Mouse (Mus musculus): ENCODE data around the gene Tbxas1.

The Tbxas1 gene

DNA sequence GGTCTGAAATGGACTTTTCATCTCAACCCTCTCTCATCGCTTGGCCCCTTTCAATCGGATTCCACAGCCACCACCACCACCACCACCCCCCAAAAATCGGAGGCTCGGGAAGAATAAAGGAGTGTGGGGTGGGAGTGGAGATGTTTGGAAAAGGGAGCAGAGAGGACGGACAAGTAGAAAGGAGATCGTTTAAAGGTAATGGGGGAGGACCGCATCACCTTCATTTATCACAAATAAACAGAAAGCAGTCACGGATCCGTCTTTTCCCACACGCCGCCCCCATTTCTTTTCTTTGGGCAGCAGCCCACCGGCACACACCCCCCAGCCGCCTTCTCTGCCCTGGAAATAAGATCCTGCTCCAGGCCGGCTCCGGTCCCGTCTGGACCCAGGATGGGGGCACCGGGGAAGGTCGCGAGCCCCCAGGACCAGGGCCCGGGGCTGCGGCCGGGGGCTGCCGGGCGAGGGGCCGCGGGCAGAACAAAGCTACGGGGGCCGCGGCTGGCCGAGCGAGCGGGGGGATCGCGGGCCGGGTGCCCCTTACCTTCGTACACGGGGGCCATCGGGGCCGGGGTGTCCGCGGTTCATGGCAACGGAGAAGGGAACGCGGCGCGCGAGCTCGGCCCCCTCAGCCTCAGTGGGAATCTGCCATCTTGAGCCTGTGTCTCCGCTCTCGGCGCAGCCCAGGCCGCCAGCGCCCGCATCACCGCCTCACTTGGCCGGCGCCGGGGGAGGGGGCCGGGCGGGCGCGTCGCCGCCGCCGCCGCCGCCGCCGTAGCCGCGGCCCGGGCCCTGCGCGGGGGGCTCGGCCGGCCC, at the start of gene Tbxas1:
Gene Tbxas1 (plus strand): TSS at position 147 of the 813 bp plus-strand sequence.
- in situ Hi-C loops (cut with MboI, MseI) = no loop called here

- in situ Hi-C loops (cut with MboI, MseI) = no loop called here
Observed at GRCm38 (mm10) chr6:38825886-38826285, 49.3 kb upstream of the Tbxas1 start.

DNA sequence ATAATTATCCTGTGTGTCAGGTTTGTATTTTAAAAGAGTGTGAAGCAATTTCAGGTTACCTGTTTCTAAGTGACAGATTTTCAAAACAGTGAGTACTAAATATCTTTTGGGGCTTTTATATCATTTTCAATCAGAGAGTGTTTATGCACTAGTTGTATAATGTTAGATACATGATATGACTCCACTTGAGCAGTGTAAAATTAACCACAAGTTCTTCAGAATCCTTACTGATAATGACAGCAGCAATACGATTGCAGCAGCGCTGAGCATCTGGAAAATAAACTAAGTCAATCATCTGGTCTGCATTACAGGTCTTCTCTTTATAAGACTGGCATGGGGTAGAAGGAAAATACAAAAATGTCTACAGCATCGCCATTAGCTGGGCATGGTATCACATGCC, 48.3 kb upstream of the Tbxas1 start:
- in situ Hi-C loops (cut with MboI, MseI) = no loop called here

DNA sequence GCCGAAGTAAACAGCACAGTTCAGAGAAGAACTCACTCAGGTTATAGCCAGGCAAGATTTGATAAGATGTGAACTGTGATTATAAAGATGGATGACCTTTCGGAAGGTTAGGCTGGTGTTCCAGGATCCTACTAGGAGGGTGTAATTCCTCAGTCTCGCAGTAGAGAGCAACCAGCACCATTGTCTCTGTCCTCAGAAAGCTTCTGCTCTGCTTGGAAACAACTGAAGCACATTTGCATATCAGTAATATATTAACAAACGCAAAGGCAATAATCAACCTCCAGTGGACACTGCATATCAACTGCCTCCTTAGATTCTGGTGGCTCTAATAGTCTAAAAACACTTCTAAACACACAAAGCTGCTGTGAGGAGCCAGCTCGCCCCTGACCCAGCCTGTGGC, 47.8 kb upstream of the Tbxas1 start:
- in situ Hi-C loops (cut with MboI, MseI) = no loop called here

DNA sequence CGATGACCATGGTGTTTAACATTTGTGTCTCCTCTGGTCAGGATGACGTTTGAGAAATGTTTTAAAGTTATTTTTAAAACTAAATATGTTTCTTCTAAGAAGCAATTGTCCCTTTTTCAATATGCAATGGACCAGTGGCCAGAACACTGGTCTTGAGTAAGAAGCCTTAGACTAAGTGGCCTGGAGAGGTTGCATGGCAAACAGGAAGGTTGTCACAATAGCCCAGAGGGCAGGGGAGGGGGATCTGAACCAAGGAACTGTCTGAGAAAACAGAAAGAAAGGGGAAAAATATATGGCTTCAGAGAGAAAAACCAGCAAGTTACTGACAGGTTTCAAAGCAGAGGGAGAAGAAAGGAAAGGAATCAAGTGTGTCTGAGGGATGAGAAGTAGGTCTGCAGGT, 47.0 kb upstream of the Tbxas1 start:
- in situ Hi-C loops (cut with MboI, MseI) = no loop called here

DNA sequence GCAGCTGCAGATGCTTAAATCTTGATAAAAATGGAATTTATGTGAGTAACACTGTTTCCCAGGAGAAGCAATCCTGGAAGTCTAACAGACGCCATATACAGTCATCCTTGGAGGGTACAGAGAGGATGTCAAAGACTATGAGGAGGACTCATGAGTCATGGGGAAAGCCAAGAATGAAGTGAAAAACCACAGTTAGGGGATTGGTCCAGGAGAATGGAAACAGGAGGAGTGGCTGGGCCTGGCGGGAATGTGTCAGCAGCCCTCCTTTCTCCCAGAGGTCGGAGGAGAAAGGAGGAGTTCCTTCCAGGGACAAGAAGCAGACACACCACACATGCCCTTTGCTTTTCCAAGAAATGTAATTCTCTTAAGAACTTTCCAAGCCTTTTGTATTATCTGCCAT, 45.8 kb upstream of the Tbxas1 start:
- in situ Hi-C loops (cut with MboI, MseI) = no loop called here

GRCm38 (mm10) chr6:38833721-38834120, 41.5 kb upstream of the Tbxas1 start:
- in situ Hi-C loops (cut with MboI, MseI) = no loop called here

GRCm38 (mm10) chr6:38834727-38835126, 40.5 kb upstream of the Tbxas1 start:
- in situ Hi-C loops (cut with MboI, MseI) = no loop called here

DNA sequence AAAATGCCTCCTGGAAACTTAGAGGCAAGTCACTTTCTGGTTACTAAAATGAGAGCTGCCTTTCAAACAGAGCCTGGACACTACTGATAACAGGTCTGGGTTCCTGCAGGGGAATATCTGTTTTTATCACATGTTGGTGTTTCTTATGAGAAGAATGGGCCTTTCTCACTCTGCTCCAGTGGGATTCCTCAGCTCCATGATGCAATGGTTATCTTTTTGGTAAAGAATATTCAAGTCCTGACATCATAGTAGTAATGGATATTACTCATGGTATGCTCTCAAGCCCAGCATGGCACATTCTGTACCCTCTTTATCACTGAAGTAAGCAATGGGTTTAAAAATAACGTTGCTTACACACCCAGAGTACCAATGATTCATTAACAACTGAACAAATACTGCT, 40.0 kb upstream of the Tbxas1 start:
- in situ Hi-C loops (cut with MboI, MseI) = no loop called here

DNA sequence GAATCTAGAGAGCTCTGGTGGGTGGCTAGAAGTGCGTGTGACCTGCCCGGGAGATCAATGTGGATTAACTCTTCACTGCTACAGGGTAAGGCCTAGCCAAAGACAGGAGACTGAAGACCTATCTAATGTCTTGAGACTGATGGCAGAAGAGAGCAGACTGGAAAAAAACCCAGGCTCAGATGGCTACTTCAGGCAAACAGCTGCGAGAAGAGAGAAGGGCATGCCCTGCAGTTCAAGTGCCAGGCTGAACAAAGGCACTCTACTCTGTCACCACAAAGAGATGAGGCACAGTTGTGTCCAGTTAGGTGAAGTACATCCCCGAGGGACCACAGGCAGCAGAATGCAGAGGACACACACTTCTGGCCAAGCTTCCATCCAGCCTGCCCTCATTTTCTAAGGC, 37.1 kb upstream of the Tbxas1 start:
- in situ Hi-C loops (cut with MboI, MseI) = no loop called here

GRCm38 (mm10) chr6:38839891-38840290, 35.3 kb upstream of the Tbxas1 start:
- in situ Hi-C loops (cut with MboI, MseI) = no loop called here

GRCm38 (mm10) chr6:38840380-38840779, 34.8 kb upstream of the Tbxas1 start:
- in situ Hi-C loops (cut with MboI, MseI) = no loop called here

DNA sequence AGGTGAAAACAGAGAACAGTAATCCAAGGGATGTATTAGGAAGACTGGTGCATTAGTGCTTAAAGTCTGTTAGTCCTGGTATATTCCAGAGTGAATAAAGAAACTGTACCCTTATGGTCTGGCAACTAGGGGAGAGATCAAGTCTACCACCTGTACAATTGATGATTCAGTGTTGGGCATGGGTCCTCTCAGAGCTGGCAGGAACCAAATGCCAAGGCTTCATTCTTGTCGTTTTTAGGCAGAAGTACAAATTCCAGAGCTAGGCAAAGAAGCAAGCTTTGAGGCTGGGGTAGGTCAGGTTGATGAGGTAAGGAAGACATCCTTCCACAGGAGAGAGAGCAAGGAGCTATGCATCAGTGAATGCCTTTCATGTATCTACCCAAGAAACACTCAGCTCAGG, 34.4 kb upstream of the Tbxas1 start:
- in situ Hi-C loops (cut with MboI, MseI) = no loop called here

- in situ Hi-C loops (cut with MboI, MseI) = no loop called here
Observed at GRCm38 (mm10) chr6:38841551-38841950, 33.7 kb upstream of the Tbxas1 start.

DNA sequence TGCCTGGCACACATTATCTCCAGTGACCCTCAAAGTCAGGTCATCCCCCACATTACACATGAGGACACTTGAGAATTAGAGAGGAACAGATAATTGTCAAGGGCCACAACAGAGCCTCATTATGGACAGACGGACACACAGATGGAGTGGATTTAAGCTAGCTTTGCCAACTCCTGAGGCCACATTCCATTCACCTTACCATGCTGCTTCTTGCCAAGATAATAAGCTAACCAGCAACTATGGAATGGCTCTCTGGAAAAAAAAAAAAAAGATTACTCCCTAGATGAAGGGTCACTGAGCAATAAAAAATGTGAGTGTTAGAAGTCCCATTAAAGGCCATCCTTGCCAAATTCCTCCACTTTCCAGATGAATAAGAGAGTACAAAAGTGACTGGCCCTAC, 30.1 kb upstream of the Tbxas1 start:
- in situ Hi-C loops (cut with MboI, MseI) = no loop called here

GRCm38 (mm10) chr6:38845876-38846275, 29.3 kb upstream of the Tbxas1 start:
- in situ Hi-C loops (cut with MboI, MseI) = no loop called here

- in situ Hi-C loops (cut with MboI, MseI) = no loop called here
Observed at GRCm38 (mm10) chr6:38846330-38847195, 28.6 kb upstream of the Tbxas1 start.

DNA sequence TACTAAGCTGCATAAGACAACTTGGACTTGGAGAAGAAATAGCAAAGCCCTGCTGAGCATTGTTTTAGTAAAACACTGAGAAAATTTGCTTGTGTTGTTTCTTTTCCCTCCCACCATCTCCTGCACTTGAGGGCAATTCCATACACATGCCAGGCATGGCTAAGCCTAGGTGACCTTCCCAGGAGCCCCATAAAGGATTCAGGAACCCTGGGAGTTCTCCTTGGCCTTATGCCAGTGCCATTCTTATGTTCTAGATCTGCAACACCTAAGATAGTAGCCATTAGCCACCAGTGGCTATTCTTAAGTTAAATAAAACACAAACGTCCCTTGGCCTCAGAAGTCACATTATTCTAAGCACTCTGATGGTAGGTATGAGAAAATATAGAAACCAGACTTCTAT, 27.8 kb upstream of the Tbxas1 start:
- in situ Hi-C loops (cut with MboI, MseI) = no loop called here

GRCm38 (mm10) chr6:38847958-38848910, 27.0 kb upstream of the Tbxas1 start:
- in situ Hi-C loops (cut with MboI, MseI) = no loop called here

DNA sequence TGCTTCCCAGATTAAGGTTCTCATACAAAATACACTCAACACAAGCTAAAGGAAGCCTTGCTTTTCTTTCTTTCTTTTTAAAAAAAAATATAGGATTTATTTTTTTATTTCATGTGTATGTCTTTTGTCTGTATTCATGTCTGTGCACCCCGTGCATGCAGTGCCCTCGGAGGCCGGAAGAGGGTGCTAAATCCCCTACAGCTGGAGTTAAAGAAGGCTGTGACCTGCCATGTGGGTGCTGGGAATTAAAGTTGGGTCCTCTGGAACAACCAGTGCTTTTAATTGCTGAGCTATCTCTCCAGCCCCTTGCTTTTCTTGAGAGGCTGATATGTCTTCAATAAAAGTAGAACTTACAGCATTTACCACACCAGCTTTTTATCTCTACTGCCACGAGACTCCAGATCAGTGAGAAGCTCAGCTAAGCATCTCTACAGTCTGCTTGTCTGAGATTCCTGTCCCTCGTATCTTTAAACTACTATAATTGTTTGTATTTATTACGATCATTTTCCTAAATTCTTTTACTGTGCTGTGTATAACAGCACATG, 24.4 kb upstream of the Tbxas1 start:
- in situ Hi-C loops (cut with MboI, MseI) = no loop called here

GRCm38 (mm10) chr6:38851740-38852139, 23.5 kb upstream of the Tbxas1 start:
- in situ Hi-C loops (cut with MboI, MseI) = no loop called here

All from T-helper 2 cell (primary cell).